Mouse (Mus musculus): ENCODE data around the gene Cd40.

Gene Cd40

GRCm38 (mm10) chr2:165056377-165057085 is 1.1 kb downstream of the Cd40 start:
- DNase-seq (ENCODE audit: low spot score in 2 of 2), result peak in 1 of 2 experiments; percentile 12

- DNase-seq (ENCODE audit: low spot score in 2 of 2), result no peak
Measured at GRCm38 (mm10) chr2:165059961-165060360, 4.5 kb downstream of the Cd40 start.

DNA sequence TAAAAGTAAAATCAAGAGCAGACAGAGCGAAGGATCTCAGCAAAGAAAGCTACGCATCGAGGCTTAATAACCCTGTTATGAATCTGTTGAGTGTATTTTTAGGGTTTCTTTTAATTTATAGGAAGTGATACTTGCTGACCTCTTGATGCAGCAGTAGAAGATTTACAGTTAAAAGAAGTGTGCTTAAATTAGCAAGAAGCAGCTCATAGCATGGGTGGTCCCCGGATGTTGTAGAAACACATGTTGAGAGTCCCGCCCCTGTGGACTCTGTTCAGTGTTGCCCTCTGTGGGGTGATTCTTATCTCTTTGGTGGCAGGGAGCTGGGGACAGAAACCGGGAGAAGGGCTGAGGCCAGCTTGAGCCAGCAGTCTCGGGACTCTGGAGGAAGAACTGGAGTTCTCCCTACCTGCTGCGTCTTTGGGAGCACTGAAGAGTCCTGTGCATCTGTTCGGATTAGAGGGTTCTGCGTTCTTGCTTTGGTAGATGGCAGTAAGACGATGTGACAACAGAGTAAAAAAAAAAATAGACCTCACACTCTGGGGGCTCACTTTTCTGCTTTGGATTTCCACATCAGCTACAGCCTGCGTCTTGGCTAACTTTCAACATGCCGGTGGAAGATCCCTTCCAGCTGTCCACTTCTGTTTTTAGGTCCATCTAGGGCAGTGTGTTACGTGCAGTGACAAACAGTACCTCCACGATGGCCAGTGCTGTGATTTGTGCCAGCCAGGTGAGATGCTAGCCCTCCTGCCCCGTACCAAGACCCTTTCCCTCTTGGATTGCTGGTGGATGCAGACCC is 6.4 kb downstream of the Cd40 start:
- no peak for DNase-seq (ENCODE audit: low spot score in 2 of 2)

- DNase-seq (ENCODE audit: low spot score in 2 of 2), result no peak
Measured at GRCm38 (mm10) chr2:165064489-165064888, 9.1 kb downstream of the Cd40 start.

GRCm38 (mm10) chr2:165068806-165069205 is 13.4 kb downstream of the Cd40 start:
- DNase-seq (ENCODE audit: low spot score in 2 of 2), result no peak

DNA sequence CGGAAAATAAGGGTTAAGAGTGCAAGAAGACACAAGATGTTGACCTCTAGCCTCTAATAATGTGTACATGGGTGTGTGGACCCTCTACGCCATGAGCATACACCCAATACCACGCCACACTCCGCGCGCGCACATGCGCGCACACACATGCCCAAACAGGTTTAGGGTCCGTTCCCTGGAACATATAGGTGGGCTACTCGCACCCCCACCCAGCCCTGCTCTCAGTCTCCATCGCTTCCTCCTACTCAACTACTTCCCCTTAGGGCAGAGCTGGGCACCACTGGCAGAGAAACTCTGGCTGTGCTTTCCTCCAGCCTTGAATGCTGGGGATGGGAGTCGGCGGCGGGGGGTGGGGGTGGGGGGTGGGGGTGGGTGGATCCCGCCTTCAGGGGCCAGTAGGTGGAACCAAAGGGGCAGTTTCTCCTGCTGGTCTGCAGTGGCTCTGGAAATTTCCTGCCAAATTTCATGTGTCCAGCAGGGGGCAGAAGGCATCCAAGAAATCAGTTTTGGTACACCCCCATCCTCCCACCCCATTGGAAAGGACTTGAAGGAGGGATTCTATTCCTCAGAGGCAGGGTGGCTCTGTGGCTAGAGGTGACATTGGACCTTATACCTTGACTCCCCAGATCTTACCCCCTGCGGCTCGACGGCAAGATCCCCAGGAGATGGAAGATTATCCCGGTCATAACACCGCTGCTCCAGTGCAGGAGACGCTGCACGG is 14.8 kb downstream of the Cd40 start:
- peak in 1 of 2 experiments; percentile 26 for DNase-seq (ENCODE audit: low spot score in 2 of 2)

DNA sequence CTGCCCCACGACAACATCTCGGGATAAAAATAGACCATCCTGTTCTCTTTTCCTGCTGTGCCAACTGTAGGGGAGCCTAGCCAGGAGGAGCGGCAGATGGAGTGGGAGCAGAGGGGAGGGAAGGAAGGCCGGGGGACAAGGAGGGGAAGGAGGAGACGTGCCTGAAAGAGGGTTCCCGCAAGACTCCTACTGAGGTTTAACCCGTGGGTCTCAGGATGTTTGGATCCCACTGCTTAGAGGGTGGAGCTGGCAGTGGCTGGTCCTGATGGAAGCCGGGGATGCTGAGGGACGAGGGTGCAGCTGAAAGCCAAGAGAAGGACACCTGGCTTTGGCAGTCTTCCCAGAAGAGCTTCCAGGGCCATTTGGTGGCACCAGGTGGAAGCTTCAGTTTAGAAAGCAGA is 18.0 kb downstream of the Cd40 start:
- DNase-seq (ENCODE audit: low spot score in 2 of 2), result no peak

- DNase-seq (ENCODE audit: low spot score in 2 of 2), result no peak
Measured at GRCm38 (mm10) chr2:165074081-165074884, 18.9 kb downstream of the Cd40 start.

DNA sequence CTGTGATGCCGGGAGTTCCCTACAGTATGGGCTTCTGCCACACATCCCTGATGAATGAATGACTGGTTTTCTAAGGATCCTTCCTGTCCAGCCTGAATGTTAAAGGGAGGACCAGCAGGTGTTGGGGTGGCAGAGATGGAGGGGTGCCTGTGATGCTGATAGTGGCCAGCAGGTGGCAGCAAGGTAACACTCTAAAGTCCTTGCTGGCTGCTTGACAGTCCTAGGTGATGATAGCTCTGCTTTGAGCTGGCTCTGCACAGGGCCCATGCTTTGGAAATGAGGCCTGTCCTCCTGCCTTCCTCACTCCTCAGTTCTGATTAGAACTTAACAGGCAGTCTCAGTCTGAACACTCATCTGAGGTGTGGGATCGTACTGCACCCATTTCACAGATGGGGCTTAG is 19.5 kb downstream of the Cd40 start:
- DNase-seq (ENCODE audit: low spot score in 2 of 2), result peak; percentile 52 to 67

- DNase-seq (ENCODE audit: low spot score in 2 of 2), result no peak
Measured at GRCm38 (mm10) chr2:165077055-165077454, 21.6 kb downstream of the Cd40 start.

GRCm38 (mm10) chr2:165078045-165078444 is 22.6 kb downstream of the Cd40 start:
- no peak for DNase-seq (ENCODE audit: low spot score in 2 of 2)

DNA sequence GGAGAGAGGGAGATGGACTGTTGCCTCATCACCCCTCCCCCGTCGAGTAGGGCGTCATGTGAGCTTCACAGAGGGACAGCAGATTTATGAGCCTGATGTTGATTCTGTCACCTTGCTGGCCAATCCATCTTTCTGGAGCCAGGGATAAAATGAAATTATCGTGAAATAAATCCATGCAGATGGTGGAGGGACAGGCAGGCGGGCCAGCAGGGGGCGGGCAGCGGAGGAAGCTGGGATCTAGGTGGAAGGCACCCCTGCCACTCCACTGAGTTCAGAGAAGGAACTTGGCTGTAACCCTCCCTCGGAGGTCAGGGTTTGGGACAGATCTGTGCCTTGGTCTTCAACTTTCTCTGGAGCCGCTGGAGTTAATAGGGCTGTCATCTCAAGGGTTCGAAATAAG is 23.2 kb downstream of the Cd40 start:
- no peak for DNase-seq (ENCODE audit: low spot score in 2 of 2)

GRCm38 (mm10) chr2:165080657-165081056 is 25.2 kb downstream of the Cd40 start:
- no peak for DNase-seq (ENCODE audit: low spot score in 2 of 2)

DNA sequence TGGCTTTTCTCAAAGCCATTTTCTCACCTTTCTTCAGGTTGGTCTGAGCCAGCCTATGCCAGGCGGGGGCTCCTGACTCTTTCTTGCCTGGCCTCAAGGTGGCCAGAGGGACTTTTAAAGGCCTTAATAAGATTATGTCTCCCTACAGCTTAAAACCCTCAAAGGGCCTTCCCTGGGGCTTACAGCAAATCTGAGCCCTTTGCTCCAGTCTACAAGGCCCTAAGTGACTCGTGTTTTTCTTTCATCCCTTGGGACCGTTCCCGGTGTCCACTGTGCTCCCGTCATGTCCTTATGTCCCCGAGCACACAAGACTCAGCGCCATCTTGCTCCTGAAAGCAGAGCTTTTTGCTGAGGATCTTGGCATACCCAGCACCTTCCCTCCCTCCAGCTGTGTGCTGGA is 25.8 kb downstream of the Cd40 start:
- no peak for DNase-seq (ENCODE audit: low spot score in 2 of 2)

DNA sequence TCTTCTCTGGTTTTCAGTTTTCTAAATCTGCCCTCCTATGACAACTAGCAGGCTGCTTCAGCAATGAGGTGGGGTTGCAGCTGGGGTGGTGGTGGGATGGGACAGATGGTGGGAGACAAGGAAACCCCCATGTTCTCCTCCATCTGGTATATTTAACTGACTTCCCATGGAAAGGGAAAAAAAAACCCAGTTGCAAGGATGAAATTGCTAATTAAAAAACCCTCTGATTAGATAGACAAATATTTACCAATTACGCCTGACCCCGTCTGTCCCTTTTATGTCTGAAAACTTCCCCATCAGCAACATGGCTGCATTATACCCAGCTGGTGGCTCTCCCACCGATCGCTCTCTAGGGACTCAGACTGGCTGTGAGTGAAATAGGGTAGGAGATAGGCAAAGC is 31.2 kb downstream of the Cd40 start:
- no peak for DNase-seq (ENCODE audit: low spot score in 2 of 2)

- no peak for DNase-seq (ENCODE audit: low spot score in 2 of 2)
Measured at GRCm38 (mm10) chr2:165089470-165089869, 34.0 kb downstream of the Cd40 start.

GRCm38 (mm10) chr2:165090650-165091049 is 35.2 kb downstream of the Cd40 start, which contains the start of gene 1700025C18Rik:
Gene 1700025C18Rik (minus strand): TSS chr2:165090750.
- DNase-seq (ENCODE audit: low spot score in 2 of 2), result no peak

- no peak for DNase-seq (ENCODE audit: low spot score in 2 of 2)
Measured at GRCm38 (mm10) chr2:165091433-165091965, 36.1 kb downstream of the Cd40 start.

- DNase-seq (ENCODE audit: low spot score in 2 of 2), result no peak
Measured at GRCm38 (mm10) chr2:165092393-165092792, 37.0 kb downstream of the Cd40 start.

- no peak for DNase-seq (ENCODE audit: low spot score in 2 of 2)
Measured at GRCm38 (mm10) chr2:165096367-165096766, 40.9 kb downstream of the Cd40 start.

GRCm38 (mm10) chr2:165098861-165099260 is 43.4 kb downstream of the Cd40 start:
- DNase-seq (ENCODE audit: low spot score in 2 of 2), result no peak
